Mouse (Mus musculus) left cerebral cortex, adult 8-10 months (tissue): ENCODE measurements around the gene Fam169a. TPM values are rescaled to one million over a fixed set of nuclear protein-coding genes. Genes with fewer than 3 reads are reported as not detected.
A peak's percentile ranks its signal among the peaks of the same experiment; 100 is the strongest.
"Not testable (repeated sequence)": the region's sequence is repeated elsewhere in the genome, so short reads cannot be mapped to it uniquely, and the experiment has no call there.

ENCODE experiments used
- DNase-seq, 2 experiments: peaks; one replicate each; pipeline ENCODE4 v3.0.0; 2022; ENCODE audit warnings: low spot score in 2 of 2
- total RNA-seq, 4 experiments: library from RNA; stranded (reverse); gene quantifications; 2 replicates each; pipeline ENCODE4 v1.2.4; 2022

The Fam169a gene
- 10 to 100 TPM; 44.6 to 52.0 (median 50.7) TPM for total RNA-seq

GRCm38 (mm10) chr13:97066649-97067550 lies at the start of gene Fam169a:
Gene Fam169a, plus strand, starts transcription at chr13:97067286.
- DNase-seq, result no peak

- no peak for DNase-seq
Observed at GRCm38 (mm10) chr13:97017711-97018110, 49.4 kb upstream of the Fam169a start.

- DNase-seq, result no peak
Observed at GRCm38 (mm10) chr13:97020122-97020521, 47.0 kb upstream of the Fam169a start.

- DNase-seq, result no peak
Observed at GRCm38 (mm10) chr13:97021906-97022305, 45.2 kb upstream of the Fam169a start.

GRCm38 (mm10) chr13:97030075-97030474 lies 37.0 kb upstream of the Fam169a start:
- no peak for DNase-seq

- DNase-seq, result no peak
Observed at GRCm38 (mm10) chr13:97034262-97034661, 32.8 kb upstream of the Fam169a start, which contains the start of gene 1700029F12Rik. Gene 1700029F12Rik, minus strand, starts transcription at chr13:97034362.

GRCm38 (mm10) chr13:97051158-97051557 lies 15.9 kb upstream of the Fam169a start:
- DNase-seq, result no peak

- DNase-seq, result peak in 1 of 2 experiments; percentile 71
Observed at GRCm38 (mm10) chr13:97052667-97053066, 14.4 kb upstream of the Fam169a start.

- DNase-seq, result no peak
Observed at GRCm38 (mm10) chr13:97053844-97054243, 13.2 kb upstream of the Fam169a start.

GRCm38 (mm10) chr13:97057817-97058216 lies 9.3 kb upstream of the Fam169a start:
- no peak for DNase-seq

- DNase-seq, result no peak
Observed at GRCm38 (mm10) chr13:97059746-97060145, 7.3 kb upstream of the Fam169a start.

- no peak for DNase-seq
Observed at GRCm38 (mm10) chr13:97060331-97060730, 6.8 kb upstream of the Fam169a start.

GRCm38 (mm10) chr13:97062151-97062550 lies 4.9 kb upstream of the Fam169a start:
- no peak for DNase-seq

- DNase-seq, result no peak
Observed at GRCm38 (mm10) chr13:97063431-97063830, 3.7 kb upstream of the Fam169a start.

GRCm38 (mm10) chr13:97064413-97064812 lies 2.7 kb upstream of the Fam169a start:
- no peak for DNase-seq

- DNase-seq, result not testable (repeated sequence)
Observed at GRCm38 (mm10) chr13:97064844-97065621, 2.1 kb upstream of the Fam169a start.

GRCm38 (mm10) chr13:97067691-97068090 lies 605 bp downstream of the Fam169a start:
- DNase-seq, result no peak

GRCm38 (mm10) chr13:97068151-97068550 lies 1.1 kb downstream of the Fam169a start:
- DNase-seq, result no peak

- peak in 1 of 2 experiments; percentile 25 for DNase-seq
Observed at GRCm38 (mm10) chr13:97070931-97071625, 4.0 kb downstream of the Fam169a start.

GRCm38 (mm10) chr13:97071626-97072241 lies 4.6 kb downstream of the Fam169a start:
- peak; percentile 26 to 41 for DNase-seq

GRCm38 (mm10) chr13:97073497-97073896 lies 6.4 kb downstream of the Fam169a start:
- no peak for DNase-seq
